Mouse (Mus musculus): ENCODE data around the gene C1rb. TPM values are rescaled to one million over a fixed set of nuclear protein-coding genes. Genes with fewer than 3 reads are reported as not detected.
"Not testable (repeated sequence)": the region's sequence is repeated elsewhere in the genome, so short reads cannot be mapped to it uniquely, and the experiment has no call there.

C1rb gene
- total RNA-seq, 2 experiments from 2014 or later: 0.15 to 0.23 TPM

DNA sequence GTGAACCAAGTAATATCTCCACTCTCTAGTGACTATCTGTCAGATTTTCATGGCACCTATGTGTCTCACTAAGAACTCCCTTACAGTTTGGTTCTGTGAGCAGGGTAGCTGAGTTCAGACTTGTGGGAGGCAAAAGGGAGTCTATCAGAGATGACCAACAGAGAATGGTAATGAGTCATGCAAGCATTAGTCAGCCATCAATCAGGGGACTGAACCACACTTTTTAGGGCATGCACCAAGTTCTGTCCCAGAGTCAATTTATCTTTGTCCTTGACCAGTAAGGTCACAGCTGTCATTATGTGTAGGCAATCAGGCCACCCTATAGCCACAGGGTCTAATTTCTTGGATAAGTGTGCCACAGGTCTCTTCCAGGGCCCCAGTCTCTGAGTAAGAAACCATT is 18.7 kb downstream of the C1rb start:
- intact Hi-C loops (cut with DNase I): no loop called here

DNA sequence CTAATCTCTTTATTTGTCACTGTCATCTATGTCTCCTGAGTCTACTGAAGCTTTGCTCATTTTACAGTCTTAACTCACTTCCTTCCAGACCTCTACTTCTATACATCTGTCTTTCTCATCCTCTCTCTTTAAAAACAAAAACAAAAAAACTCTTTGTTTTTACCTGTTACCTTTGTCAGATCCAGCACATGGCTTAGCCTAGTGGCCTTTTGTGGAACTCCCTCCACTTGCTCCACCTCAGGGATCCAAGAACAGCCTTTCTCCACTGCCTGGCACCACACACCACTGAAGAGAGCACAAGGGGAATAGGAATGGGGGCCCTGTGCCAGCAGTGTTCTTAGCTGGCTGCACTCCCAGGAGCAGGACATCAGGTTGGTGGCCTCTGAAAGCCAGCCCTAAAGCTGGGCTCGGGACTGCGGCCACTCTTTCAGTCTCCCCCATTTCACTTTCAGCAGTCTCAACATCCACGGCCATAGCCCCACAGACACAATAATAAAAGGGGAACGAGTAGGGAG is 22.1 kb downstream of the C1rb start:
- intact Hi-C loops (cut with DNase I): no loop called here
- DNase-seq (ENCODE audit: low spot score in 2 of 2): no peak

More for the DNA sequence above, 18.7 kb downstream of the C1rb start:
- DNase-seq (ENCODE audit: low spot score in 2 of 2): no peak

DNA sequence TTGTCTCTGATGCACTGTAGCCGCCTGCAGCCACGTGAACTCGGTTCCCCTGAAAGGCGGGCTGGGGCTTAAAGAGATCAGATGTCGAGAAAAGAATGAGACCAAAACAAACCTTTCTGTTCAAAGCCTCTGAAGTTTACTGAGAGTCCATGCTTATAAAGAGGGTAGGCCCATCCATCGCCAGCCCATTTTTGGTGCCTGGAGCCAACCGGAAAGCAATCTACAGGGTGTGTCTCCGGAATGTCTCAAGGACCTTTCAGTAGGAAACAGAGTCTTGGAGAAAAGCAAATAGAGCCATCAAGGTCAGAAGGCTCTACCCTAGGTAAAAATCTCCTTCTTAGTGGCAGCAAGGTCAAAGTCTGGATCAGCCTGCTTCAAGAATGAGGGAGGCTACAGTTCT is 23.0 kb downstream of the C1rb start:
- DNase-seq (ENCODE audit: low spot score in 2 of 2): no peak
- intact Hi-C loops (cut with DNase I): no loop called here

DNA sequence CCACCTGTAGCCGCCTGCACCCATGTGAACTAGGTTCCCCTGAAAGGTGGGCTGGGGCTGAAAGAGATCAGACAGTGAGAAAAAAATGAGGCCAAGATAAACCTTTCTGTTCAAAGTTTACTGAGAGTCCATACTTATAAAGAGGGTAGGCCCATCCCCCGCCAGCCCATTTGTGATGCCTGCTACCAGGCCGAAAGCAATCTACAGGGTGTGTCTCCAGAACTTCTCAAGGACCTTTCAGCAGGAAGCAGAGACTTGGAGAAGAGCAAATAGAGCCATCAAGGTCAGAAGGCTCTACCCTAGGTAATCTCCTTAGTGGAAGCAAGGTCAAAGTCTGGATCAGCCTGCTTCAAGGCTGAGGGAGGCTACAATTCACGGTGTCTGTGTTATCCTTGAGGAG is 31.9 kb downstream of the C1rb start:
- no peak for DNase-seq (ENCODE audit: low spot score in 2 of 2)

DNA sequence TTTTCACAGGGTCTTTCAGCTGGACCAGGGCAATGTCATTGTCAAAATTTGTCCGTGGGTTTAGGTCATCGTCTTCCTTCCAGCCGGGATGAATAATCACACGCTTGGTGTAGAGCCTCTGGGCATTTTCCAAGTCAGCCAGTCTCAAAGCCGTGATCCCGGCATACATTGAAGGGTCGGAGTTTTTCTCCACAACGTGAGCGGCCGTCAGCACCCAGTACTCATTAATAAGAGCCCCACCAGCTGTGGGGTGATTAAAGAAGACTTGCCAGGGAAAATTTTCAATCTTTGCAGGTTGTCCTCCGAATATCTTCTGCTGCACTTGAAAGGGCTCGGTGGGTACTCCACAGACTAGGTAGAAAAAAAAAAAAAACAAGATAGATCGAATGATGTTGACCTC is 55.5 kb downstream of the C1rb start:
- intact Hi-C loops (cut with DNase I): no loop called here
- no peak for DNase-seq (ENCODE audit: low spot score in 2 of 2)

More for the DNA sequence above, 31.9 kb downstream of the C1rb start:
- intact Hi-C loops (cut with DNase I): no loop called here

DNA sequence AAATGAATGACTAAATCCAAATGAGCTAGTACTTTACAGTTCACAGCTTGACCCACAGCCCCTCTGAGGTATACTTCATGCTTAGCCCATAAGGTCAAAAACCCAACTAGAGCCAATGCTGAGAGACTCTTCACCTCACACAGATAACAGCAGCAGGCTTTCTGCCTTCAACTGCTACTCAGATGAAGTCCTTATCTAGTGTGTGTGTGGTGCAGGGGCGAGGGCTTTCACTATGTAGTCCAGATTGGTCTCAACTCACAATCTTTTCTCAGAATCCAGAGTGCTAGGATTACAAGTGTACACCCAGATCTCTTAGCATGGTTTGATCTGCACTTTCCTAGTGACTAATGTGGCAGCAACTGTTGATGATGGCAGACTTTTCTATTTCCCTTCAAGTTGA is 56.1 kb downstream of the C1rb start:
- intact Hi-C loops (cut with DNase I); DNase-seq (ENCODE audit: low spot score in 2 of 2): not testable (repeated sequence)

DNA sequence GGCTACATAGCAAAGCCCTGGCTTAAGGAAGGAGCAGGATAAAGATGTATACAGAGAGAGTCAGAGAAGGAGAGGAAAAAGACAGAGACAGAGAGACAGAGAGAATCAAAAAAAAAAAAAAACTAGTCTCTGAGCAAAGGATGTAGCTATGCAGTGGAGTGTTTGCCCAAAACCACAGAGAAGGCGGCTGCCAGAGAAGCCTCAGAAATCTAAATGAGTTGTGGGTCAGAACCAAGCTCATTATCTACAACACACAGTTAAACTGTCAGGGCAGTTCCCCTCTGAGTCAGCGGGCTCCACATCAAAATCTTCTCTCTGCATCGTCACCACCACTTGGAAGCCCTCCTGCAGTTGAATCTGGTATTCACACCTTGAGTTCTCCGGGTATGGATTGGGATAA is 60.7 kb downstream of the C1rb start:
- no peak for DNase-seq (ENCODE audit: low spot score in 2 of 2)
- intact Hi-C loops (cut with DNase I): no loop called here

Other genes with a start within 250 kb of the C1rb start
- 10 to 100 TPM; 60.9 to 67.5 TPM for gene Pex5, start 155.2 kb upstream of the C1rb start, total RNA-seq (2021)
- 100 to 1,000 TPM; 362 to 401 TPM for gene Clstn3, start 105.5 kb upstream of the C1rb start, total RNA-seq (2021)
- gene C1rl, start 77.2 kb upstream of the C1rb start, total RNA-seq (2021): under 1 TPM; 0.25 to 0.34 TPM
- gene C1ra, start 57.9 kb upstream of the C1rb start, total RNA-seq (2021): 1 to 10 TPM; 1.3 to 1.4 TPM
- gene C1s1, start 27.9 kb upstream of the C1rb start, total RNA-seq (2021): 1 to 10 TPM; 1.2 to 2.5 TPM
- under 1 TPM in 1 of 2 experiments, not detected in 1; 0.32 TPM for gene C1s2, start 65.8 kb downstream of the C1rb start, total RNA-seq (2021)
- 10 to 100 TPM; 20.9 to 23.0 TPM for gene Lpcat3, start 92.7 kb downstream of the C1rb start, total RNA-seq (2021)
- 10 to 100 TPM; 41.8 to 45.9 TPM for gene Emg1, start 141.9 kb downstream of the C1rb start, total RNA-seq (2021)
- 100 to 1,000 TPM; 113 to 127 TPM for gene Phb2, start 142.0 kb downstream of the C1rb start, total RNA-seq (2021)
- gene Ptpn6, start 168.4 kb downstream of the C1rb start, total RNA-seq (2021): 1 to 10 TPM; 3.7 to 6.6 TPM
- 100 to 1,000 TPM; 285 to 313 TPM for gene Grcc10, start 171.1 kb downstream of the C1rb start, total RNA-seq (2021)
- not detected for gene Gm45234, start 185.7 kb downstream of the C1rb start, total RNA-seq (2021)
- 100 to 1,000 TPM; 162 to 175 TPM for gene Atn1, start 186.2 kb downstream of the C1rb start, total RNA-seq (2021)
- gene Eno2, start 199.4 kb downstream of the C1rb start, total RNA-seq (2021): 1,000 to 10,000 TPM; 1,042 to 1,110 TPM
- gene Lrrc23, start 209.4 kb downstream of the C1rb start, total RNA-seq (2021): 1 to 10 TPM; 1.7 to 1.8 TPM
- 1 to 10 TPM; 4.9 TPM for gene Spsb2, start 238.4 kb downstream of the C1rb start, total RNA-seq (2021)
- gene Tpi1, start 244.0 kb downstream of the C1rb start, total RNA-seq (2021): 100 to 1,000 TPM; 736 to 850 TPM